Mouse (Mus musculus): ENCODE measurements at regions not wholly inside any gene's neighbourhood (a gene's known extent, or its start where the extent isn't known, plus 50 kb on each side); places are given as distances from the start of the nearest gene placed in this dataset.

DNA sequence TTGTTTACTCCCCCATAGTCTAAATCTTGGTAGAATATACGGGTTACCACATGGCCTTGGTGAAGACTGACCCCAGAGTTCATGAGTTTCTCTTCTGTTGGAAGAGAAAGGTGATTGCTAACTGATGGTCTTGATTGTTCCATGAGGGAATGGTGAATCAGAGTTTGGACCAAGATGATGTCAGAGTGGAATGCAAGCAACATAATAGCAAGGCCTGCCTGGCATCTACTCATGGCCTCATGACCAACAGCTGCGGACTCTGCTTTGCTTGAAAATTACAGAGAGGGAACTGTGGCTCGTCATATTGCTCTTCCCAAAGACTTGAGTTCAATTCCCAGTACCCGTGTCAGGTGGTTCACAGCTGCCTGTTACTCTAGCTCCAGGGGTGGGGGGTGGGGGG lies 205.9 kb upstream of the Pgrmc2 start:
- TF ChIP-seq CTCF (IDR thresholded peaks at IDR 0.05; ENCODE audit: extremely low read depth, insufficient read depth, insufficient read length, insufficient replicate concordance) (no peak), POLR2A (IDR thresholded peaks at IDR 0.05; ENCODE audit: low read depth, low read length) (no peak)
